1 mouse cellular context compared by ENCODE assay signal in the genomic region with DNA sequence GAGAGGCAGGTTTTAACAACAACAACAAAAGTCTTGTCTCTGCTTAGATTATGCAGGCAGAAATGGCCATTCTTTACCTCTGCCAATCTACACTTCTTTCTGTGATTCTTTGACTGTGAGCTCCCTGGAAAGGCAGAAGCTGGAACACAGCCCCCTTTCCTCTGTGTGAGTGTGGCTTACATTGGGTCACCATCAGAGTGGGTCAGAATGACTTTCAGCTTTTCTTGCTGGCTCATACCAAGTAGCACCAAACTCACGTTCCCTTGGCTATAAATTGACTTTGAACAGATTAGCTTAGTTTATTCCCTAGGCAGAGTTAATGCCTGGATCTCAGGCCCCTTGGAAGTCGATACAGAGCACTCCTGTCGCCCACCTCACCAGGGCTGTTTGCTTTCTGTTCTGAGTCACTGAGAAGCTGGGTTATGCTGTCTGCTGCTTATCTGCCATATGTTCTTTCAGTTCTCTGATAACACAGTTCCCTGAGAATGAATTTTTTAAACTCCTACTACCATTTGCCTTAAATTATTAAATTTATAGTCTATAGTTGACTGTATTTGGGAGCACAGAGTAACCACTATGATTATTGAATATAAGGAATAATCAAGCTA.
TF ChIP-seq lines count a peak whose summit lies in the region.

No protein-coding gene starts in this region.

TF ChIP-seq in MEL, 35 proteins besides CTCF, POLR2A, EP300 and RAD21:
- TF ChIP-seq KAT2A (conservative IDR thresholded peaks at IDR 0.05; ENCODE audit: low read depth, low read length) (no peak), TAL1 (IDR thresholded peaks at IDR 0.05; ENCODE audit: low read length) (peak; percentile 41), BHLHE40 (IDR thresholded peaks at IDR 0.05; ENCODE audit: borderline replicate concordance, low read depth, low read length) (no peak), MXI1 (IDR thresholded peaks at IDR 0.05; ENCODE audit: low read depth, low read length) (0 out of 2 replicates have a peak, but pooled peaks have one; percentile 61), GATA1 (IDR thresholded peaks at IDR 0.05; ENCODE audit: low read depth, low read length) (peak; percentile 96), JUND (IDR thresholded peaks at IDR 0.05; ENCODE audit: low read depth, low read length) (0 out of 2 replicates have a peak, but pooled peaks have one; percentile 17), ETS1 (IDR thresholded peaks at IDR 0.05; ENCODE audit: low read depth, low read length) (peak; percentile 90), RCOR1 (IDR thresholded peaks at IDR 0.05; ENCODE audit: low read depth, low read length) (peak; percentile 37; the same call in 1 of the 2 replicates), MAZ (IDR thresholded peaks at IDR 0.05; ENCODE audit: low read depth, low read length) (peak; percentile 43), TCF12 (IDR thresholded peaks at IDR 0.05; ENCODE audit: low read depth, low read length) (peak; percentile 78), NRF1 (IDR thresholded peaks at IDR 0.05; ENCODE audit: insufficient read depth, low read depth, low read length, poor library complexity, severe bottlenecking) (no peak), SIN3A (IDR thresholded peaks at IDR 0.05; ENCODE audit: low read length) (peak; percentile 68), ZMIZ1 (IDR thresholded peaks at IDR 0.05; ENCODE audit: low read depth, low read length) (no peak)
